Mouse (Mus musculus): Measurements from ENCODE around the gene Eid2b. TPM values are rescaled to one million over a fixed set of nuclear protein-coding genes. Genes with fewer than 3 reads are reported as not detected.

Eid2b gene
- polyA plus RNA-seq, 1 experiment, result 9.0 TPM

DNA sequence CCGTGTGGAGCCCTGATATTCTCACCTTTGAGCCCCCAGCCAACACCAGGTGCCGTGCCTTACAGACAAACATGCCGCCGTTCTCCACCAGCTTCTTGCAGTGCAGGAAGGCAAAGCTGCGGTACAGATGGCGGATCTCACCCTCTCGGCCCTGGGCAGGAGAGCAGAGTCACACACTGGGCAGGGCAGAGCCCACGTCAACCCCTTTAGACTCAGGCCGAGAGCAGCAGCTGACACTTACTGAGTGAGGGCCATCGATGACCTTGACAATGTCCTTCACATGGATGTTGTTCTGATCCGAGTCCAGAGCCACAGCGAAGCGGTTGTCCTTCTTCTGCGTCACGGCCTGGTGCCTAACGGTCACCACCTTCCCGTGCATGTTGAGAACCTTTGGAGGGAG lies 41.2 kb downstream of the Eid2b start:
- Histone ChIP-seq H3K4me1 (ENCODE audit: control insufficient read depth, insufficient read depth, insufficient read length, low read length) (no peaks in the 10 kb centered on the region), H3K4me3 (ENCODE audit: insufficient read depth, low read depth, low read length) (no peak overlapping the region), H3K27ac (replicated peaks; ENCODE audit: low read depth, low read length) (no peak overlapping the region)

DNA sequence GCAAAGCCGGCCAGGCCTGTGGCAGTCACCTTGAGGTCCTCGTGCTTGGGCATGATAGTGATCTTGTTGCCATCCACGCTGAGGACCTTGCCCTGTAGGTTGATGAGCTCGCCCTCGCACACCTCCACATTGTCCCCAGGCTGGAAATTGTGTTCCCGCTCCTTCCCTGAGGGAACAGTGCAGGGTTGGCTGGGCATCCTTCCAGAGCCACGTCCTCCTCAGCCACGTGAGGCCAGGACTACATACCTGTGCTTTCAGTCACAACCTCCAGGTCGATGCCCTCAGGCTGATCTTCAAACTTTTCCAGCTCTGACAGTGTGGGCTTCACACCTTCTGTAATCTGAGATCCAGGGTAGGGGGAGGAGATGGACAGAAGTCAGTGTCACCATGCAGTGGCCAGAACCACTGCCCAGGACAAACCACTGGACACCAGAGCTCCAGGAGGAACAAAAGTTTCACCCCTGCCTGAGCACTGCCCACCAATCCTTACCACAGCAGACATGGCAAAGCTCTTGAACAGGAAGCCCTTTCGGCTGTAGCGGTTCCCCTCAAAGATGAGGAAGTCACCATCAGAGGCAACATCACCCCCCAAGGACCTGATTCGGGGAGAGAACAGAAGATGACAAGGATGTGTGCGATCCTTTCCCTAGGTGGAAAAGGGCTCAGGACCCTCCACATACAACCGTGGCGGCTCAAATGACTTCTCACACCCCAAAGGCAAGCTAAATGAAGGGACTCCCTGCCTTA lies 44.6 kb downstream of the Eid2b start:
- H3K4me3 ChIP-seq (ENCODE audit: insufficient read depth, low read depth, low read length), result no peak overlapping the region
- H3K27ac ChIP-seq (replicated peaks; ENCODE audit: low read depth, low read length), result no peak overlapping the region
- H3K4me1 ChIP-seq (ENCODE audit: control insufficient read depth, insufficient read depth, insufficient read length, low read length), result no peaks in the 10 kb centered on the region

DNA sequence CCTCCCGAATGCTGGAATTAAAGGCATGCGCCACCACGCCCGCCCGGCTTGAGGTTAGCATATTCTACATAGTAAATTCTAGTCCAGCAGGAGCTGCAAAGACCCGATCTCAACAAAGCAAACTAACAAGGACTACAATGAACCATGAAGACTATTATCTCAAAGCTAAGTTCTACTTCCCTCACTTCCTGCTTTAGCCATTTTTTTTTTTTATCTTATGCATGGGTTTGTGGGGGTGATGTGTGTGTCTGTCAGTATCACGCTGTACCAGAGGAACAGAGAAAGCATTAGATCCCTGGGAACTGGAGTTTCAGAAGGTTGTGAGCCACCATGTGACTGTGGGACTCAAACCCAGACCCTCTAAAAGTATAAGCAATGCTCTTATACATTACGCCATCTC lies 47.8 kb downstream of the Eid2b start:
- Histone ChIP-seq H3K4me1 (ENCODE audit: control insufficient read depth, insufficient read depth, insufficient read length, low read length) (no peaks in the 10 kb centered on the region), H3K4me3 (ENCODE audit: insufficient read depth, low read depth, low read length) (no peak overlapping the region), H3K27ac (replicated peaks; ENCODE audit: low read depth, low read length) (no peak overlapping the region)

DNA sequence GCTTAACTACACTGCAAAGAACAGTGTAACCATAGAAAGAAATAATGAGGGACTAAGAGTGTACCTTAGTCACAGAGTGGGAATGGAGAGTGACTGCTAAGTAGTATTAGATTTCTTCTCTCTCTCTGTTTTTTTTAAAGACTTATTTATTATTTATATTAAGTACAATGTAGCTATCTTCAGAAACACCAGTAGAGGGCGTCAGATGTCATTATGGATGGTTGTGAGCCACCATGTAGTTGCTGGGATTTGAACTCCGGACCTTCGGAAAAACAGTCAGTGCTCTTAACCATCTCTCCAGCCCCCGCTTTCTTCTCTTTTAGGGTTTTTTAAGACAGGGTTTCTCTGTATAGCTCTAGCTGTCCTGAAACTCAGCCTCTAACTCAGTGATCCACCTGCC lies 48.9 kb downstream of the Eid2b start:
- Histone ChIP-seq H3K27ac (replicated peaks; ENCODE audit: low read depth, low read length) (no peak overlapping the region), H3K4me3 (ENCODE audit: insufficient read depth, low read depth, low read length) (no peak overlapping the region), H3K4me1 (ENCODE audit: control insufficient read depth, insufficient read depth, insufficient read length, low read length) (no peaks in the 10 kb centered on the region)

DNA sequence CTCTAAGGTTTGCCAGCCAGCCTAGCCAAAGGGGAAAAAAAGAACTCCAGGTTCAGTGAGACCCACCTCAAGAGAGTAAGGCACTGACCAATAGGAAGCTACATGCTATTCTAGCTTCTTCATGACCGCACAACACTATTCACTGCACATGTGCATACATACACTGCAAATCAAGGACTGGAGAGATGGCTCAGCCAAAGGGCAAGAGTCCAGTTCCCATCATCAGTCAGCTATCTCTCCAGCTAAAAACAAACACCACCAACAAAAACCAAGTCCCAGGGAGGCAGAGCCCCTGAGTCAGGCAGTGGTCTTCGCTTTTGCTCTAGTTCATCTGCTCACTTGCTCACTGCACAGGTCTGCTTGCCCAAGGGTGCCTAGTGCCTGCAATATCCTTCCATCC lies 50.7 kb downstream of the Eid2b start:
- no peak overlapping the region for H3K27ac ChIP-seq (replicated peaks; ENCODE audit: low read depth, low read length)
- H3K4me1 ChIP-seq (ENCODE audit: control insufficient read depth, insufficient read depth, insufficient read length, low read length), result no peaks in the 10 kb centered on the region
- no peak overlapping the region for H3K4me3 ChIP-seq (ENCODE audit: insufficient read depth, low read depth, low read length)

Other genes with a start within 250 kb of the Eid2b start
- 114 and 122 TPM in 2 replicates for gene Psmc4, start 227.6 kb upstream of the Eid2b start, polyA plus RNA-seq (2012; ENCODE audit: insufficient read depth, insufficient read length, missing spikeins)
- gene Fcgbp, start 206.5 kb upstream of the Eid2b start, polyA plus RNA-seq (2012; ENCODE audit: insufficient read depth, insufficient read length, missing spikeins), result not detected in 2 replicates
- not detected in 2 replicates for gene 9530053A07Rik, start 148.3 kb upstream of the Eid2b start, polyA plus RNA-seq (2012; ENCODE audit: insufficient read depth, insufficient read length, missing spikeins)
- gene Fbl, start 108.0 kb upstream of the Eid2b start, polyA plus RNA-seq (2012; ENCODE audit: insufficient read depth, insufficient read length, missing spikeins), result 19.9 and 25.7 TPM in 2 replicates
- gene Dyrk1b, start 98.3 kb upstream of the Eid2b start, polyA plus RNA-seq (2012; ENCODE audit: insufficient read depth, insufficient read length, missing spikeins), result 17.9 and 26.8 TPM in 2 replicates
- gene Eid2, start 9.9 kb upstream of the Eid2b start, polyA plus RNA-seq (2012; ENCODE audit: insufficient read depth, insufficient read length, missing spikeins), result 5.2 and 8.2 TPM in 2 replicates
- not detected in 2 replicates for gene Selenov, start 13.4 kb downstream of the Eid2b start, polyA plus RNA-seq (2012; ENCODE audit: insufficient read depth, insufficient read length, missing spikeins)
- not detected in 2 replicates for gene Dll3, start 24.5 kb downstream of the Eid2b start, polyA plus RNA-seq (2012; ENCODE audit: insufficient read depth, insufficient read length, missing spikeins)
- gene Timm50, start 34.3 kb downstream of the Eid2b start, polyA plus RNA-seq (2012; ENCODE audit: insufficient read depth, insufficient read length, missing spikeins), result 99.5 and 124 TPM in 2 replicates
- gene Supt5, start 61.0 kb downstream of the Eid2b start, polyA plus RNA-seq (2012; ENCODE audit: insufficient read depth, insufficient read length, missing spikeins), result 25.7 and 30.4 TPM in 2 replicates
- 404 and 482 TPM in 2 replicates for gene Rps16, start 72.9 kb downstream of the Eid2b start, polyA plus RNA-seq (2012; ENCODE audit: insufficient read depth, insufficient read length, missing spikeins)
- gene Plekhg2, start 94.9 kb downstream of the Eid2b start, polyA plus RNA-seq (2012; ENCODE audit: insufficient read depth, insufficient read length, missing spikeins), result 3.1 and 3.5 TPM in 2 replicates
- 25.1 and 70.2 TPM in 2 replicates for gene Zfp36, start 102.5 kb downstream of the Eid2b start, polyA plus RNA-seq (2012; ENCODE audit: insufficient read depth, insufficient read length, missing spikeins)
- gene Med29, start 115.0 kb downstream of the Eid2b start, polyA plus RNA-seq (2012; ENCODE audit: insufficient read depth, insufficient read length, missing spikeins), result 18.4 and 20.2 TPM in 2 replicates
- gene Paf1, start 115.2 kb downstream of the Eid2b start, polyA plus RNA-seq (2012; ENCODE audit: insufficient read depth, insufficient read length, missing spikeins), result 50.4 and 62.6 TPM in 2 replicates
- gene Gmfg, start 159.7 kb downstream of the Eid2b start, polyA plus RNA-seq (2012; ENCODE audit: insufficient read depth, insufficient read length, missing spikeins), result 7.1 and 9.6 TPM in 2 replicates
- gene Lrfn1, start 174.2 kb downstream of the Eid2b start, polyA plus RNA-seq (2012; ENCODE audit: insufficient read depth, insufficient read length, missing spikeins), result 0.38 TPM in 1 of 2 replicates, not detected in the other
- gene Ifnl2, start 232.7 kb downstream of the Eid2b start, polyA plus RNA-seq (2012; ENCODE audit: insufficient read depth, insufficient read length, missing spikeins), result not detected in 2 replicates
- gene Ifnl3, start 245.1 kb downstream of the Eid2b start, polyA plus RNA-seq (2012; ENCODE audit: insufficient read depth, insufficient read length, missing spikeins), result not detected in 2 replicates

Data from brown adipose tissue, adult 24 weeks (tissue).